Mouse (Mus musculus) kidney, embryonic 15.5 days (tissue): Measurements from ENCODE around the gene Casr. TPM values are rescaled to one million over a fixed set of nuclear protein-coding genes. Genes with fewer than 3 reads are reported as not detected.

Experiments
- ATAC-seq: fragments of 200-750 bp; cut with Nextera tagmentation; replicated peaks from 2 replicates; pipeline ENCODE4 v1.8.0; 2017; ENCODE audit warnings: moderate TSS enrichment; ENCODE audit not compliant: low FRiP score
- H3K27ac ChIP-seq: fragments of 300-500 bp; sonication (generic); 2 replicates; pipeline ENCODE4 v1.5.1; 2015; ENCODE audit warnings: mild to moderate bottlenecking, inconsistent platforms
- H3K27me3 ChIP-seq: fragments of 300-500 bp; sonication (generic); 2 replicates; pipeline ENCODE4 v1.6.1; 2015; ENCODE audit warnings: inconsistent platforms
- H3K36me3 ChIP-seq: fragments of 300-500 bp; sonication (generic); 2 replicates; pipeline ENCODE4 v1.6.1; 2015; ENCODE audit warnings: inconsistent platforms
- H3K4me1 ChIP-seq: fragments of 300-500 bp; sonication (generic); 2 replicates; pipeline ENCODE4 v1.6.1; 2015; ENCODE audit warnings: inconsistent platforms
- H3K4me2 ChIP-seq: fragments of 300-500 bp; sonication (generic); 2 replicates; pipeline ENCODE4 v1.6.1; 2015; ENCODE audit warnings: moderate library complexity, mild to moderate bottlenecking, inconsistent platforms
- H3K4me3 ChIP-seq: fragments of 300-500 bp; sonication (generic); replicated peaks from 2 replicates; pipeline ENCODE4 v1.5.1; 2015; ENCODE audit warnings: mild to moderate bottlenecking, inconsistent platforms
- H3K9ac ChIP-seq: fragments of 300-500 bp; sonication (generic); 2 replicates; pipeline ENCODE4 v1.6.1; 2015; ENCODE audit warnings: mild to moderate bottlenecking, inconsistent platforms
- H3K9me3 ChIP-seq: fragments of 300-500 bp; sonication (generic); replicated peaks from 2 replicates; pipeline ENCODE4 v1.6.1; 2016; ENCODE audit warnings: inconsistent platforms
- WGBS: fragments of 180-500 bp; shearing (Covaris S2); methylation state at CpG from one replicate; pipeline ENCODE4 v1.1.7; 2015; ENCODE audit warnings: mixed read lengths; 5-methylcytosine and 5-hydroxymethylcytosine counted together
- polyA plus RNA-seq: library from polyadenylated mRNA; unstranded; fragments of >200 nt; fragmentation: Nextera tagmentation; extraction: Ambion mirVana; gene quantifications from 2 replicates; pipeline ENCODE4 v1.2.1, GENCODE M21; 2015

The Casr gene
- polyA plus RNA-seq, 1 experiment from 2014 or later = 0.64 TPM

- Histone ChIP-seq H3K9me3 (no peaks in the 10 kb centered on the region), H3K27ac (no peak overlapping the region), H3K4me1 (no peaks in the 10 kb centered on the region), H3K4me3 (no peak overlapping the region), H3K27me3 (no peaks in the 10 kb centered on the region), H3K4me2 (no peak overlapping the region), H3K9ac (no peak overlapping the region), H3K36me3 (no peaks in the 10 kb centered on the region)
- ATAC-seq = no peak
These were observed 55.1 kb downstream of the Casr start for GRCm38 (mm10) chr16:36506827-36507226.

- no peak overlapping the region for H3K27ac ChIP-seq
- 52% methylated on average over 4 of the region's 4 CpGs for WGBS
- ATAC-seq = no peak
These were observed 56.0 kb downstream of the Casr start for GRCm38 (mm10) chr16:36505913-36506312.

GRCm38 (mm10) chr16:36505134-36505533 is 56.8 kb downstream of the Casr start:
- Histone ChIP-seq H3K27me3 (no peaks in the 10 kb centered on the region), H3K4me2 (no peak overlapping the region), H3K9me3 (no peaks in the 10 kb centered on the region), H3K27ac (no peak overlapping the region), H3K9ac (no peak overlapping the region), H3K4me1 (no peaks in the 10 kb centered on the region), H3K36me3 (no peaks in the 10 kb centered on the region), H3K4me3 (no peak overlapping the region)
- ATAC-seq = no peak
- 80% methylated on average over 3 of the region's 3 CpGs for WGBS

More at GRCm38 (mm10) chr16:36505913-36506312, 56.0 kb downstream of the Casr start:
- Histone ChIP-seq H3K36me3 (no peaks in the 10 kb centered on the region), H3K27me3 (no peaks in the 10 kb centered on the region), H3K9ac (no peak overlapping the region), H3K4me2 (no peak overlapping the region), H3K9me3 (no peaks in the 10 kb centered on the region), H3K4me3 (no peak overlapping the region), H3K4me1 (no peaks in the 10 kb centered on the region)

- H3K27me3 ChIP-seq = no peaks in the 10 kb centered on the region
- no peak overlapping the region for H3K4me2 ChIP-seq
- no peaks in the 10 kb centered on the region for H3K36me3 ChIP-seq
- no peak overlapping the region for H3K27ac ChIP-seq
- no peak for ATAC-seq
- H3K4me1 ChIP-seq = no peaks in the 10 kb centered on the region
- no peaks in the 10 kb centered on the region for H3K9me3 ChIP-seq
- WGBS = 71% methylated on average over 2 of the region's 2 CpGs
- no peak overlapping the region for H3K4me3 ChIP-seq
- H3K9ac ChIP-seq = no peak overlapping the region
These were observed 59.7 kb downstream of the Casr start for GRCm38 (mm10) chr16:36502286-36502685.

GRCm38 (mm10) chr16:36492420-36492819 is 69.5 kb downstream of the Casr start:
- H3K36me3 ChIP-seq = no peaks in the 10 kb centered on the region
- H3K9me3 ChIP-seq = no peaks in the 10 kb centered on the region
- no peak overlapping the region for H3K4me2 ChIP-seq
- H3K27me3 ChIP-seq = no peaks in the 10 kb centered on the region
- no peaks in the 10 kb centered on the region for H3K4me1 ChIP-seq
- 55% methylated on average over 1 of the region's 1 CpGs for WGBS
- no peak overlapping the region for H3K27ac ChIP-seq
- no peak for ATAC-seq
- H3K4me3 ChIP-seq = no peak overlapping the region
- no peak overlapping the region for H3K9ac ChIP-seq

- 65% methylated on average over 9 of the region's 9 CpGs for WGBS
- H3K4me1 ChIP-seq = no peaks in the 10 kb centered on the region
These were observed 85.1 kb downstream of the Casr start for GRCm38 (mm10) chr16:36476866-36477265.

GRCm38 (mm10) chr16:36475530-36475929 is 86.4 kb downstream of the Casr start:
- Histone ChIP-seq H3K36me3 (no peaks in the 10 kb centered on the region), H3K27me3 (no peaks in the 10 kb centered on the region), H3K9me3 (no peaks in the 10 kb centered on the region), H3K4me3 (no peak overlapping the region), H3K4me2 (no peak overlapping the region), H3K27ac (no peak overlapping the region), H3K9ac (no peak overlapping the region), H3K4me1 (no peaks in the 10 kb centered on the region)
- 89% methylated on average over 3 of the region's 3 CpGs for WGBS
- no peak for ATAC-seq

More at GRCm38 (mm10) chr16:36476866-36477265, 85.1 kb downstream of the Casr start:
- no peaks in the 10 kb centered on the region for H3K9me3 ChIP-seq
- no peaks in the 10 kb centered on the region for H3K36me3 ChIP-seq
- no peak overlapping the region for H3K4me3 ChIP-seq
- H3K9ac ChIP-seq = no peak overlapping the region
- H3K27me3 ChIP-seq = no peaks in the 10 kb centered on the region
- no peak overlapping the region for H3K4me2 ChIP-seq
- no peak overlapping the region for H3K27ac ChIP-seq
- no peak for ATAC-seq

- WGBS = 77% methylated on average over 2 of the region's 2 CpGs
- H3K4me1 ChIP-seq = no peaks in the 10 kb centered on the region
- H3K27ac ChIP-seq = no peak overlapping the region
- no peaks in the 10 kb centered on the region for H3K27me3 ChIP-seq
- H3K36me3 ChIP-seq = no peaks in the 10 kb centered on the region
- no peak overlapping the region for H3K4me2 ChIP-seq
- ATAC-seq = no peak
- no peak overlapping the region for H3K4me3 ChIP-seq
- H3K9ac ChIP-seq = no peak overlapping the region
- H3K9me3 ChIP-seq = no peaks in the 10 kb centered on the region
These were observed 87.1 kb downstream of the Casr start for GRCm38 (mm10) chr16:36474849-36475248.

- no peak overlapping the region for H3K27ac ChIP-seq
- ATAC-seq = peak; percentile 84
- no peak overlapping the region for H3K4me3 ChIP-seq
- no peaks in the 10 kb centered on the region for H3K27me3 ChIP-seq
- no peak overlapping the region for H3K4me2 ChIP-seq
- H3K36me3 ChIP-seq = no peaks in the 10 kb centered on the region
- 38% methylated on average over 17 of the region's 17 CpGs for WGBS
- H3K4me1 ChIP-seq = no peaks in the 10 kb centered on the region
- H3K9me3 ChIP-seq = no peaks in the 10 kb centered on the region
- no peak overlapping the region for H3K9ac ChIP-seq
These were observed 88.4 kb downstream of the Casr start for GRCm38 (mm10) chr16:36473217-36474216.

GRCm38 (mm10) chr16:36471066-36471633 is 90.8 kb downstream of the Casr start:
- WGBS = 63% methylated on average over 13 of the region's 13 CpGs
- ATAC-seq = no peak
- no peaks in the 10 kb centered on the region for H3K27me3 ChIP-seq
- H3K27ac ChIP-seq = no peak overlapping the region
- no peaks in the 10 kb centered on the region for H3K9me3 ChIP-seq
- H3K4me3 ChIP-seq = no peak overlapping the region
- no peak overlapping the region for H3K4me2 ChIP-seq
- H3K36me3 ChIP-seq = no peaks in the 10 kb centered on the region
- no peak overlapping the region for H3K9ac ChIP-seq
- H3K4me1 ChIP-seq = no peaks in the 10 kb centered on the region

GRCm38 (mm10) chr16:36469955-36470478 is 91.9 kb downstream of the Casr start:
- Histone ChIP-seq H3K27me3 (no peaks in the 10 kb centered on the region), H3K4me1 (no peaks in the 10 kb centered on the region), H3K27ac (no peak overlapping the region), H3K4me3 (no peak overlapping the region), H3K4me2 (no peak overlapping the region), H3K9me3 (no peaks in the 10 kb centered on the region), H3K9ac (no peak overlapping the region), H3K36me3 (no peaks in the 10 kb centered on the region)
- WGBS = 15% methylated on average over 2 of the region's 2 CpGs
- no peak for ATAC-seq

GRCm38 (mm10) chr16:36469367-36469766 is 92.6 kb downstream of the Casr start:
- no peaks in the 10 kb centered on the region for H3K9me3 ChIP-seq
- H3K36me3 ChIP-seq = no peaks in the 10 kb centered on the region
- WGBS = 79% methylated on average over 9 of the region's 9 CpGs
- H3K4me2 ChIP-seq = no peak overlapping the region
- H3K4me1 ChIP-seq = no peaks in the 10 kb centered on the region
- H3K4me3 ChIP-seq = no peak overlapping the region
- no peaks in the 10 kb centered on the region for H3K27me3 ChIP-seq
- no peak overlapping the region for H3K27ac ChIP-seq
- no peak for ATAC-seq
- H3K9ac ChIP-seq = no peak overlapping the region
